Mouse (Mus musculus) CD4-positive, CD25-positive, alpha-beta regulatory T cell, adult 2 months (primary cell): Measurements from ENCODE around the gene Slc35c2.
A peak's percentile ranks its signal among the peaks of the same experiment; 100 is the strongest.

Experiments used
- DNase-seq: peaks from one replicate; pipeline ENCODE4 v3.0.0-alpha.2; 2012; ENCODE audit warnings: low read depth, low spot score

Gene Slc35c2

GRCm38 (mm10) chr2:165312381-165312780 lies 24.7 kb upstream of the Slc35c2 start:
- DNase-seq = no peak

GRCm38 (mm10) chr2:165311577-165311976 lies 23.9 kb upstream of the Slc35c2 start:
- DNase-seq = no peak

DNA sequence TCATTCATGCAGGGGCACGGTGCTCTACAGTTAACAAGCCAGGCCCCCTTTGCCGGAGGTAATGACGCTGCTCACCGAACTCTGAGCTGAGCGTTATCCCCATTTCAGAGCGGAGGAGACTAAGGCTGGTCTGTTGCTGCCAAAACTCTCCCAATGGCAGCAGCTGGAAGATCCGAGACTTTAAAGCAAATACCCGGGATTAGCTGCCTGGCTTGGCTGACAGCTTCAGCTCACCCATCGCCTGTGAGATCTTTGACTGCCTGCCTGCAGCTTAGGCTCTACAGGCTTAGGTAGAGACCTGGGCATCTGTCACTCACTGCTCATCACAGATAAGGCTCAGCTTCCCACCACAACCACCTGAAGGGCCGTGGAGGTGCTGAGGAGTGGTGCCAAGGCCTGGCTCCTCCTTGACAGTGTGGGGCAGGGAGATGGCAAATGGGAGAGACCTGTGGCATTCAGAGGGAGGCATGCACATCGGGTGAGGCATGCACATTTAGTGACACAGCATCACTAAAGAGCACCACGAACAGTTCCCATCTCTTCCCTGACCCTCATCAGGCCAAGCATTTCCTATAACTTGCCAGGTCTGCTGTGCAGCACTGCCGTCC lies 23.3 kb upstream of the Slc35c2 start:
- no peak for DNase-seq

DNA sequence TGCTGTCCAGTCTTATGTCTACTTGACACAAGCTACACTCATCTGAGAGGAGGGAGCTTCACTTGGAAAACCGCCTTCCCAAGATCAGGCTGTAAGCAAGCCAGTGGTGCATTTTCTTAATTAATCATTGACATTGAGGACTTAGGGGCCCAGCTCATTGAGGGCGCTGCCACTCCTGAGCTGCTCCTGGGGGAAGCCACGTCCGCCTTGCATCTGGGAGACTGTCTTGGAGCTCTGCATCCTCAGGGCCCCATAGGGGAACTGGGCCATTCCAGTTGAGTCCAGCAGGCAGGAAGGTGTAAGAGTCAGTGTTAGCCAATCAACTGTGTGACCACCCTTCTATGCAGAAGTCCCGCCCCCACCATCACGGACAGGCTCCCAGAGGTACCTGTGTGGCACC lies 20.1 kb upstream of the Slc35c2 start:
- no peak for DNase-seq

DNA sequence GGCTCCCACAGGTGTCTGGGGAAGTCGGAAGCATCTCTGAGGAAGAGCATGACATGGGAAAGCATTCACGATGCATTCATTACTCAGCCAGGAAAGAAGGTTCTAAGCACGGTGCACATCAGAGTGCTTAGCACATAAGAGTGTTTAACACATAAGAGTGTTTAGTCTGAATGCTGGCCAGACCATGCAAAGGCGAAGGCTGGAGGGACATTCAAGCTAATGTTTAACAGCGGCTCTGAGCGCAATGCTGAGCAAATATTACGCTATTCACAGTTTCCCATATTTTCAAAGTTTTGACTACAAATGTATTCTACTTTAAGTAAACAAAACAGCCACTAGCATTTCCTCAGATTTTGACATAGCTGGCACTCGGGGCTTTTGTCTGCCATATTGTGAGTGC lies 17.8 kb upstream of the Slc35c2 start:
- DNase-seq = no peak

- DNase-seq = no peak
Observed at GRCm38 (mm10) chr2:165304819-165305218, 17.1 kb upstream of the Slc35c2 start.

DNA sequence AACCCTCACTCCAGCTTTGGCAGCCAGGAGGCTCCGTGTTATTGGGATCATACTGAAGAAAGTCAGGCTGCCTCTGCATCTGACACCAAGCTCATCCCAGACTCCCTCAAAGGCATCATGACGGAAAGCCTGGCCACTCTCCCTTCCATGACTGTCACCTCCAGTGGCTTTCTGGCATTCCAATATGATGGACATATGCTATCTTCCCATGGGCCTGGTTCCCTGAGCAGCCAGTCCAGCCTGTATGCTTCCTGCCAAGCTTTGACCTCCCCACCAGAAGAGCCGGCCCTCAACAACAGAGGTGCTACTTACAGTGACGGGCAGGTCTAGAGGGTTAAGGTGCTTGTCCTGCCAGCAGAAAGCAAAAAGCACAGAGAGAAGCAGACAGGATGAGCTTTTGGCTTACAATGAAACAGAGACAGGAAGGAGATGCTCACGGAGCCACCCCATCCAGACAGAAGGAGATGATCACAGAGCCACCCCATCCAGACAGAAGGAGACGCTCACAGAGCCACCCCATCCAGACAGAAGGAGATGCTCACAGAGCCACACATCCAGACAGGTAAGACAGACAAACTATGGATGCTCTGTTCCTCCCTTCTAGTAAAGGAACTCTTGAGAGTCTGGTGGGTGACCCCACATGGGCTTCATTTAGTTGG lies 15.8 kb upstream of the Slc35c2 start:
- DNase-seq = no peak

- DNase-seq = no peak
Observed at GRCm38 (mm10) chr2:165301409-165301808, 13.7 kb upstream of the Slc35c2 start.

DNA sequence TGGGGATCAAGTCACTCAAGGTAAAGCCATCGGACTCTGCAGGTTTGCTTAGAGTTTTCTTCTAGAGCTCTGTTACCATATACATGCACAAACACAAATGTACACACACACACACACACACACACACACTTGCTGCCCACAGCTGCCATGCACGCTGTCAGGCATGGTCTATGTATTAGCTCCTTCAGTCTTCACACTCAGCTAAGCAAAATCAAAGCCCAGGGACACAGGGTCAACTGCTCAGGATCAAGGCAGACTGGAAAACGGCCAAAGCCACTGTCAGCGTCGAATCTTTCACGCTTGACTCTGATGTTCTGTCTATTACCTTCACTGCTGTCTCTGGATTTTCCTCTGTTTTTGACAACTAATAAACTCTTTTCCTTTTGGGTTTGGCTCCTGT lies 13.2 kb upstream of the Slc35c2 start:
- DNase-seq = no peak

GRCm38 (mm10) chr2:165300424-165300823 lies 12.8 kb upstream of the Slc35c2 start:
- DNase-seq = no peak

DNA sequence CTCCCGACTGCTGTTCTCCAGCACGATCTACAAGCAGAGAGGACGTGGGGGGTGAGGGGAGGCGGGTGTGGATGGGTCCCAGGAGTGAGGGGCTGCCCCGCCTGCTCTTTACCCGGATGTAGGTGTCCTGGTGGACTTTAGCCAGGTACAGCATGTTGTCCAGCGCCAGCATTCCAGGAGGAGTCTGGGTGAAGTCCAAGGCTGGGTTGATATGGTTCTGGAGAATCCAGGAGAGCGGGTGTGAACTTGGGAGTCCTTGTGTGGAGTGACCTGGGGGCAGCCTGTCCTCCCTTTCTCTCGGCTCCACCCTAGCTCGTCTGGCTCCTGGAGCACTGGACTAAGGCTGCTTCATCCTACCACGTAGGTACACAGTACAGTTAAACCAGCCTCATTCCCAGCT lies 9.8 kb upstream of the Slc35c2 start:
- no peak for DNase-seq

GRCm38 (mm10) chr2:165296571-165296970 lies 8.9 kb upstream of the Slc35c2 start:
- no peak for DNase-seq

GRCm38 (mm10) chr2:165288315-165289031 lies 804 bp upstream of the Slc35c2 start:
- no peak for DNase-seq

- DNase-seq = peak; percentile 49
Observed at GRCm38 (mm10) chr2:165286361-165287201, 1.1 kb downstream of the Slc35c2 start.

DNA sequence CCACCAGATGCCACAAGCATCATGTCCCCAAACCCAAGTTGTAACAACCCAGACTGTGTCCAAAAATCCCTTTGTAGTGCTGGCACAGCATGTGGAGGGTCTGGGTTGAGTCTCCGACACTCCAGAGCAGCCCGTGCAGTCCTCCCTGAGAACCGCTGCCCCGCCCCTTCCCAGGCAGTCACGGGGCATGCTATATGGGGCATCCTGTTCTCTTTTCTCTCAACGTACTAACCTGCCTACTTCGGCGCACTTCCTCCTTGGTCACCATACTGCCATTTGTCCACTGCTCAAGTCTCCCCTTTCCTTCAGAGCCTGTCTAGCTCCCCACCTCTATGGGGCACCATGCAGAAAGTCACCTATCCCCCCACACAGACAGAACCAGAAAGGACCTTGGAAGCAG lies 2.0 kb downstream of the Slc35c2 start:
- DNase-seq = peak; percentile 64

DNA sequence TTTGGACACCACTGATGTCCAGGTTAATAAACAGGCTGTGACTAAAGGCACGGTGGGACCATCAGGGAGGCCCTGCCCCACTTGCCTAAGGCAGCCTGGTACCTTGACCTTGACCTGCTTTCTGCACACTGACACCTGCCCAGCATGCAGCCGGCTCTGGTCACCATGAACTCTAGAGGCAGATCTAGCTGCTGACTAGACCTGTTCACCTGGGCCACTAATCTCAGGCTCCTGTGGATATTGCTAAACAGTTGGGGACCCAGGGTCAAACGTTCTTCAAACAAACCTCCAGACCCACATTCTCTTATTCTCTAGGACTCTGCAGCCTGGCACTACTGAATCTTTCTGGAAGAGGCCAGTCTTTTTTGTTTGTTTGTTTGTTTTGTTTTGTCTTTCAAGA lies 2.6 kb downstream of the Slc35c2 start:
- no peak for DNase-seq

DNA sequence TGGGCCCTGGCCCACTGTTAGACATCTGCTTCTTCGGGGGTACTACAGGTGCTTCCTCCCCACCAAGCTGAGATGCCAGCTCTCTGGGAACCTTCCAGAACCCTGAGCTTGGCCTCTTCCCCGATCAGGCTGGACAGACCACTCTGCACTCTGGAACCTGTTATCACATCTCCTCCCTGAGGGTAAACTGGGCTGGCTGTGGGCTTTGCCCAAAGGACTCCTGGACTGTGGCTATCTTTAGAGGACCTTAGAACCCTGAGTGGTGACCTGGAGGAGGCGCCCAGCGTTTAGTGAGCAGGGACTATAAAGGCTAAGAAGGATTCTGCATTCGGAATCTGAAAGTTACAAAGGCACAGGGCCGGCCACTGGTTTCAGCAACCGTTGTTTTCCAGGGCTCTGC lies 3.3 kb downstream of the Slc35c2 start:
- no peak for DNase-seq

DNA sequence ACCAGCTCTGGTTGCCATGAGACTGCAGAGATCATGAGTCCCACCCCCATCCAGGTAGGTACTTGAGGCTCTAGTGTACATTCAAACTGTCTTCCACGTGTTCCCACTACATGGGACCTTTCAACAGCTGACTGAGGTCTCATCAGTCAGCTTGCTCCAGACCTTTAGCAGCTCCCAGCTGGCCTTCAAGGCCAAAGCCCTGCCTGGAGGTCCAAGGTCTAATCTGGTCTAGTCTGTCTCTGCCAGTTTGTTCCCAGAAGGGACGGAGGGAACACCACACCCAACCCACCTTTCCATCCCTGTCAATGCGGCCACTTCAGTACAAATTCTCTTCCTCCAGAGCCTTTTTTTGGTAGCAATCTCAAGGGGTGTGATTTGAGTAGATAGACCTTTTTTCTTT lies 4.0 kb downstream of the Slc35c2 start:
- DNase-seq = no peak

DNA sequence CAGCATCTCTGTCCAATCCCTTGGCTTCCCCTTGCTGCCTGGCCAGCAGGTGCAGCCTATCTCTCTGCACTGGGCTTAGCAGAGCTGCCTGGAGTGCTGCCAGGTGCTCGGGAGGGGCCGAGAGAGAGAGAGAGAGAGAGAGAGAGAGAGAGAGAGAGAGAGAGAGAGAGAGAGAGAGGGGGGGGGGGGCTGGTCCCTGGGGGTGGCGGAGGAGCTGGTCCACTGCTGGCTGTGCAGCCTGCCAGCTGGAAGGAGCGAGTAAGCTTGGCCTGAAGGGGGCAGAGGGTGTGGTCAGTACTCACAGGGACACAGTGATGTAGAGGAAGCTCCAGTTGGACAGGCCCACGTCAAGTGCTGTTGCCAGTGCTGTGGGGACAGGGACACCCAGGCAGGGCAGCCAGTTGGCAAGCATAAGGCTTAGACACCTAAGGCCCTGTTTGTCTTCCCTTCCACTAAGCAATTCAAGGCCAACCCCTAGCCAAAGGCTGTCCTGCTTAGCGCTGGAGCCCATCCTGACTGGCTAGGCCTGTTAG lies 5.8 kb downstream of the Slc35c2 start:
- DNase-seq = no peak

GRCm38 (mm10) chr2:165279351-165279750 lies 8.3 kb downstream of the Slc35c2 start:
- no peak for DNase-seq

DNA sequence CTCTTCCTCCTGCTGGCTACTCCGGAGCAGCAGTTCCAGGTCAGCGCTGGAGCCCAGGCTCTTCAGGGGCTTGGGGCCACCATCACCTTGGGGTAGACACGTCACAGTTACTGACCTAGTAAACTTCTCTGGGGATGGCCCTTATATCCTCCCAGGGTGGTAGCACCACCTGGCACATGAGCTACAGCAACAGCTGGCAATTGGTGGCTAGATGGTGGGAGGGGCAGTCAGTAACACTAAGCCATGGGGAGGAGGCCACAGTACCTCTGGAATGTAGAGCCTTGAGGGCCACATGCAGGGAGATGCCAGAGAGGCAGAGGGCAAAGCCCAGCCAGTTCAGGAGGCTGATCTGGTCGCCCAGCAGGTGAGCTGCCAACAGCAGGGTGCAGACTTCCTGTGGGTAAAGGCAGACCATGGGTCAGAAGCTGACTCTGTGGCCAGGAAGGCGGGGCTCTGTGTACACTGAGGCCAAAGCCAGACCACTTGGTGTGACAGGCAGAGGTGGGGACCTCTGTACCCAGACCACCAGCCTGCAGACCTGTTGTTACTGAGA lies 10.4 kb downstream of the Slc35c2 start:
- no peak for DNase-seq

DNA sequence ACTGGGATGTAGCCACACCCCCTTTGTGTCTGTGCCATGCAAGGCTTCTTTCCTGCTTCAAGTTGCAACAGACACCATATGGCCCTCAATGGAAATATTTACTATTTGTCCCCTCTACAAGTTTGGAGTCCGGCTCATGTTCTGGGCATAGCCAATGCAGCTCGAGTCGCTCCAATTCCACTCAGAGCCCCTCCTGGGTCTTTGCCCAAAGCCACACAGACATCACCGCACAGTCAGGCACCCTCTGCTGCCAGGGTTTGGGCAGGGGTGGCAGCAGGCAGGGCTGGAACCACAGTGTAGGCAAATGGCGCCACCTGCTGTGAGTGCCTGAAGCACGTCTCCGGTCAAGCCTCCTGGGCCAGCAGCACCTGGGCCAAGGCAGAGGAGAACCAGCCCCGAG lies 11.8 kb downstream of the Slc35c2 start:
- peak; percentile 54 for DNase-seq
